Mouse (Mus musculus): ENCODE data around the gene Fndc3a.

Gene Fndc3a

GRCm38 (mm10) chr14:72709710-72710340 lies at the start of gene Fndc3a:
Gene Fndc3a, minus strand, starts transcription at chr14:72710003.
- DNase-seq, result peak; percentile 81

DNA sequence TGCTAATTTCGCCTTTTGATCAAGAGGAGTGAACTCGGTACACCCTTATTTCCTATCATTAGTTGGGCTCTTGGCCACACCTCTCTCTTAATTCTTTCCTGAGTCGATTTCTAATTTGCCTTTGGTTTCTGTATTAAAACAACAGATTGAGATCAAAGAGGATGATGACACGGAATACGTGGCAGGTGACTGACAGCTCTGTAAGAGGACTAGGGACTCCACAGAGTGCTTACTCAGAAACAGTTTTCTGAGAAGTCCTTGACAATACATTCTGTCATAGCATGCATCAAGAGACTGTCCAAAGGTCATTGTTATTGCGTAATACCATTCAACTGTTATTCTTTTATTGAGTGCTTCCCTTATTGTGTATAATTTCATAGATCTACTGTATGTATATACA lies 43.1 kb upstream of the Fndc3a start:
- DNase-seq, result no peak

DNA sequence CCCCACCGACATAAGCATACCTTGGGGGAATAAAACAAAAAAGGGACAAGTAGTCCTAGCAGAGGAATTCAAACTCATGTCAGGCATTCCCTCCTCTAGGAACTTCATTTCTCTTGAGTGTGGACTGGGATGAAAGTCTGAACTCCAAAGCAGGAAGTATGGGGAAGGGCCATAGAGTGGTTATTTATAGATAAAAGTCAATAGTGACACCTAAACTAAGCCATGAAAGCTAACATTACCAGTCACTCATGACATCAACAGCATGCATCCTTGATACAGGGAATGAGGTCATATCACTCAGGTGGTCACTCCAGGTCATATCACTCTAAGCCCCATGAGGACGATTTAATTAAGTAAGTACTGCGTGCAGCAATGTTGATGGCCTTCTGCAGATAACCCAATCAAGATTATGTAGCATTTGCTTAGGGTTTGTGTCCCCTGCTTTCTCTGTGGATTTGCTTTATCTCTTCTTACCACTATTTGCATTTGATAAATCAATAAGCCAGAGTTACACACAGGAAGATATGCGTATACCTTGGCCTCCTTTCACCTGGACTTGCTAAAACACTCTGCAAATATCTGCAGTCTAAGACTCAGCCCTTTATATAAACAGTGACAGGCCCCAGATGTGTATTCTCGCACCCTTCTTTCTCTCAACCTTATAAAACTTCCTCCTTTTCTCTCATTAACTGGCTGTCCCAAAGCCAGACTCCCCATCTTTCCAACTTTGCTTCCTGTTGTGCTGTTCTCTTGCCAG lies 40.8 kb upstream of the Fndc3a start:
- no peak for DNase-seq

- DNase-seq, result peak in 1 of 2 experiments; percentile 50
These were observed 38.5 kb upstream of the Fndc3a start for GRCm38 (mm10) chr14:72748331-72748730.

DNA sequence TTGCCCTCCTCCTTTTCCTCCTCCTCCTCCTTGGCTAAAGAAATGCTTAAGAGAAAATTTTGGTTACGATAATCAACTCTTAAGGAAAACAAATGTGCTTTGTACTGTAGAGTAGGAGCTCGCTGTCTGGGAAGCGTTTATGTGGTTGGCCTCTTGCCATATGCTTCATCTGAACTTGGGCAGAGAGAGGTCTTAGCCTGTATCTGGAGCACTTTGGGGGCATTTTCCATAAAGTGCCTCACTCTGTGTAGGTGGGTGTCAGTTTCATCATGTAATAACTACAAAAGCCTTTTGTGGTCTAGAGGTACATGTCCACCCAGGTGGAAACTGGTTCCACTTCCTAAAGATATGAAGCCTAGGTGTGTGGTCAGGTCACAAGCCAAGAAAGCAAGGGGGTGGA lies 31.9 kb upstream of the Fndc3a start:
- DNase-seq, result no peak

DNA sequence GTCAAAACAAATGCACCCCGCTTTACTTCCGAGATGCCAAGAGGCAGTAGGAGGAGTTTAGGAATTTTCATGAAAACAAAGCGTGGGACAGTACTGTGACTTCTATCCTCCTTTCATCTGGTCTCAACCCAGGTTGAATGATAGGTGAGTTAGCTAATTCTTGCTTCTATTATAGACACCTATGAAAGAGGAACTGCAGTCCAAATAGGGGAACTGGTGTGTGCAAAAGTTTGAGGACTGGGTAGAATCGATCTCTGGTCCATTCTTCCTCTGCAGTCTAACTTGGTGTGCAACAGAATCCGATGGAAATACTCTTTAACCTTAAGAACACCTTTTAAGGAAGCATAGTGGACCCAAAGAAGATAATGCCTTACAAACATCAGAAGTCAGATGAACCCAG lies 30.5 kb upstream of the Fndc3a start:
- DNase-seq, result no peak

DNA sequence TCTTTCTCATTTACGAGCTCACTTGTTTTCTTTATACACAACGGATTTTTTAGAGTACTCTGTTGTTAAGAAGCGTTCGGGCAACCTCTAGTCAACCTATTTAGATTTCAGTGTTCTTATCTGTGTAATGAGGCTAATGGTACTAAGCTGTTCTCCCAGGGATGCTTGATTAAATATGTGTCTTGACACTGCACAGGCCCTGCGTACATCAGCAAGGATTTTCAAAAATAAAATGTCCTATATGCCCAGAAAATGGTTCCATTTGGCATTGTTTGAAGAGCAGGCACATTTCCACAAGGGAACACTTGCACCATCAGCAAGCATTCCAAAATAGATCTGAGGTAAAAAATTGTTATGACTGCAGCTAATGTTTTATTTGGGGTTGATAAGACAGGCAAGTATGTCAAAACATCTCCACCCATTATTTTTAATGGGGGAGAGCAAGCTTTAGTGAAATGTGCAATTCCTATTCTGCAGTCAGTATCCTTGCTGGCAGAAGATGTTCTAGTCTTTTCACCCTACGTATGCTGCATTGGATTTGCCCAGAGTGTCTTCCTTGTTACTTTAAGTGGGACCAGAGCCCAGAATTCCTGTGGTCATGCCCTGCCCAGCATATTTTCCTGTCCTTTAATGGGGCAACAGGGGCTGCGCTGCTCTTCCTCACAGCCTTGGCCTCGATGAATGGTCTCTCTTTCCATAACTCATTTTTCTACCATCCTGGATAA lies 29.8 kb upstream of the Fndc3a start:
- DNase-seq, result no peak

- no peak for DNase-seq
These were observed 29.0 kb upstream of the Fndc3a start for GRCm38 (mm10) chr14:72738776-72739175.

DNA sequence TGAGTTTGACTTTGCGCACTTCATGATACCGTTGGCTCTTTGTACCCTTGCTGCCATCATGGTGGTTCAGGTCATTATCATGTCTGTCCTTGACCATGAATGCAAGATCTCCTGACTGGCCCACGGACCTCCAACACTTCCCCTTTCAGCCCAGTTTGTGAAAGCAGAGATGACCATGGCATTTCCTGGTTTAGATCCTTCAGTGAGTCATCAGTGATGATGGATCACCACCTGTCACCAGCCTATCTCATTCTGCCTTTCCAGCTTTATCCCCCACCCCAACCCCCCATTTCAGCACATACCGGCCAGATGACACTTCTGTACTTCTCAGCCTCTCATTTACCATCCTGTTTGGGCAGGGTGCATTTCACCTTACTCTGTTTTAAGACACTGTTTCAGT lies 28.4 kb upstream of the Fndc3a start:
- no peak for DNase-seq

GRCm38 (mm10) chr14:72725865-72726264 lies 16.1 kb upstream of the Fndc3a start:
- no peak for DNase-seq

DNA sequence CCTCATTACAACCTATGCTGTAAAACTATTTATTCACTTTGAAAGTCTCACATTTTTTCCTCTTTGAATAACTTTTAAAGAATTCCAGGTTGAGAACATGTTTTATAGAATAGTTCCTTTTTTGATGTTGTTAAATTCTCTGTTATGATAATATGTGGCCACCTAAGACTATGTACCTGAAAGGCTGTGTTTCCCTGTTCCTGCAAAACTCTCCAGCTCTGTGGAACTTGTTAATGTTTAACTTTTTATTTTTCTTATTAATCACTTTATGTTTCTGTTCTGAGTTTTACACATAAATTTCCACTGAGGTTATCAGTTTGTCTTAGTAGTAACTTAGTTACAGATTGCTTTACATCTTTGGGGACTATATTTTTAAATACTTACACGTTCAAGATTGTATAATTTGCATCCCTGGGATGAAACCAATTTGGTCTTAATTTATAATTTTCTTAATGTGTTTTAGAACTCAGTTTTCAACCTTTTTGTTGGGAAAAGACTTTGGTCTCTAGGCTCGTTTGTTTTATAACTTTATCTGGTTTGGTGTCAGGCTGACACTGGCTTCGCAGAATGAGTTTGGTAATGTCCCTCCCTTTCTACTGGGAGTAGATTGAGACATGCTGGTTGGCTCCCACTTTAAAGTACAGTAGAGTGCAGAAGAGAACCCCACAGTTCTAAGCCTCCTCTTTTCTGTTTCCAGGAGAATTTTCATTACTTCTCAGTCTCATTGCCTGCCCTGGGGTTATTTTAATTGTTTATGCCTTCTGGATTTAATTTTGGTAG lies 12.7 kb upstream of the Fndc3a start:
- DNase-seq, result no peak

DNA sequence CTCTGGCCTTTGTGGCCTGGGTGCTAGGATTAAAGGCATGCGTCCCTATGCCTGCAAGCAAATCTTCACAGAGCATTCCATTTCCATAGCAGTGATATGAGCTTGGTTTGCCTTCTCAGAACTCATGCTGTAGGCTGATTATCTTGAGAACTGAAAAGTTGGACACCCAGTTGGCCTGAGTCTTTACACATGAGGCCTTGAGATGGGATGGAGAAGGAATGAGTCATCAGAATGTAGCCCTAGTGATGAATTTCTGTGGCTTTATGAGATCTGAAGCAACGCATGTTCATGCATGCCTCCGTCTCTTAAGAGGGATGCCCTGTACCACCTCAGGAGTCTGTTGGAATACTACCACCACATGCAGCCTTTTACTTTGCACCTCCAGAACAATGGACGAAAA lies 6.4 kb upstream of the Fndc3a start:
- no peak for DNase-seq

- no peak for DNase-seq
These were observed 1.3 kb upstream of the Fndc3a start for GRCm38 (mm10) chr14:72711130-72711529.

DNA sequence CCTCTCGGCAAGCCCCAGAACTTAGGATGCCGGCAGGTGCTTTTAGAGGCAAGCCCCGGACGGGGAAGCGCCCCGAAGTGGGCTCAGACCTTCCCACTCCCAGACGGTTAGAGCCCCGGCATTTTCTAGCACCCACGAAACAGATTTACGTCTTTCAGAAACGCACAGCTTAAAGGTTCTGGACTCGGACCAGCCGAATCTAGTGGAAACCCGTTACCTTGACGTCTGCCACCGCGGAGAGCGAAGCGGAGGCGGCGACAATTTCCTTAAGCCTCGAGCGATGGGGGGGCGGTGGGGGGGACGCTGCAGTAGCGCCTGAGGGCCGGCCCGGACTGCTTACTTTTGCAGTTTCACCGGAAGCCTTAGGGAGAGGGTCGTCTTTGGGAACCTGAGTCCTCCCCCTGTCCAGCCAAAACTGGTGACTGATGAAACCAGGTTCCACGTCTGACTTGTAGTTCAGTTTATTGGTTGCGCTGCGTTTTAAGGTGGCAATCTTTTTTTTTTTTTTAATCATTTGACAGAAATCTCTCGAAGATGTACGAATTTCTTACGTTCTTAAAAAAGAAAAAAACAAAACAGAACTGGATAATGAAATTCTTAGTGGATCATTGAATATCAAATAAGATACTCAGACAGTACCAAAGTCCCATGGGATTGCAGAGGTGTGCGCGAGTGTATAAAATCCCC lies 681 bp upstream of the Fndc3a start:
- peak; percentile 23 to 24 for DNase-seq

DNA sequence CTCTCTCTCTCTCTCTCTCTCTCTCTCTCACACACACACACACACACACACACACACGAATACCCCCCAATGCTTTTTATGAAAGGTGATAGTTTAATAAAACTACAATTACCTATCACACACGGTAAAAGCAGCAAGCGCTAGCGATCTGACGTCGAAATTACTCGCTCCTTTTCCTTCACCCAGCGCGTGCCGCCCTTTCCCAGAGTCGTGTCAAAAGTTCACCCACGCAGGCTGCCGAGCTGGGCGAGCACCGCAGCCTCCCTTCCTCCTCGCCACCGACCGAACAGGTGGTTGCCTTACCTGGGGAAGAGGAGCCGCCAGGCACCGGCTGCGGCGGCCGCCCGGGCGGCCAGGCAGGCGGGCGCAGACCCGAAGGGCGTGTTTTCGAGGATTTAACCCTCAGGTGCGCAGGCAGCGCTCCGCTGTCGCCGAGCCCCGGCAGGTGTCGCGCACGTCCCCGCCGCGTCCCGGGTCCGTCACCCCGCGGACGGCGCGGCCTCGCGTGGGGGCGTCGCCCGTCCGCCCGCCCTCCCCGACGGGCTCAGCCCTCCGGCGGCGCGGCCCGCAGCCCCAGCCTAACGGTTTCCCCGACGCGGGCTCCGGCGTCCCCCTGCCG lies 603 bp downstream of the Fndc3a start:
- peak; percentile 50 to 54 for DNase-seq

- no peak for DNase-seq
These were observed 1.2 kb downstream of the Fndc3a start for GRCm38 (mm10) chr14:72708581-72708991.

GRCm38 (mm10) chr14:72700056-72700455 lies 9.7 kb downstream of the Fndc3a start:
- no peak for DNase-seq

- DNase-seq, result no peak
These were observed 18.4 kb downstream of the Fndc3a start for GRCm38 (mm10) chr14:72691406-72691805.

GRCm38 (mm10) chr14:72689525-72689924 lies 20.3 kb downstream of the Fndc3a start:
- no peak for DNase-seq

DNA sequence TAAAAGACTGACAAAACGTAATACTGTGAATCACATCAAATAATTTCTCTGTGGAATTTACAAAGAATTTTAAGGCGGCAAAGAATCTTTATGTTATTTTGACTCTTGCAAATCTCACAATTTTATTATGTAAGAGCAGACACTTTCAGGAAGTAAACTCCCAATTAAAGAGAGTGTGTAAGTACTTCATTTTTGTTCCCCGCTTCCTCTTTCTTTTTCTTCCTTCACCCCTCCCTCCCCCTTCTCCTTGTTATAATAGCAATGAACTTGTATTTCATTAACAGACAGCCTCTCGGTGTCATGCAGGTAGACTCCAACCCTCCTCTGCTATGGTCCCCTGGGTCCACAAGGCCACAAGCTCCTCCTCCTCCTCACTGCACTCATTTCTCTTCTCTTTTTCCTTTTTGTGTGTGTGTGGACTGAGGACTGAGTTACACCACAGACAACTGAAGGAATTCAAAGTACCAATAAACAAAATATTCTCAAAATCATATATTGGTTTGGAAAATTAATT lies 24.9 kb downstream of the Fndc3a start:
- no peak for DNase-seq

DNA sequence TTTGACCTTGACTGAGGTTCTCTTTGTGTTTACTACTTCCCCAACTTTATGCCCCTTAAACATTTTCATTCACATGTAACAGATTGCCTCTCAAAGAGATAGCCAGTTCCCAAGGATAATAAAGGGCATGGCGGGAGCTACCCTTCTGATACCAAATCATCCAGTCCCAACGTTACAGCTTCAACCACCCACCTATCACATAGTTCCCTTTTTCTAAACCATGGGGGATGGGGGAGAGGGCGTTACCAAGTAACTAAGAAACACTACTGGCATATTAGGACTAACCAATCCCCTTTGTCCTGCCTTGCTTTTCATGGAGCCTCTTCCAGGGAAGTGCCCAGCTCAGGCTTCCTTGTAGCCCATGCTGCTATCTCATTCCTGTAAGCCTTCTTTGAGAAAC lies 32.6 kb downstream of the Fndc3a start:
- no peak for DNase-seq

DNA sequence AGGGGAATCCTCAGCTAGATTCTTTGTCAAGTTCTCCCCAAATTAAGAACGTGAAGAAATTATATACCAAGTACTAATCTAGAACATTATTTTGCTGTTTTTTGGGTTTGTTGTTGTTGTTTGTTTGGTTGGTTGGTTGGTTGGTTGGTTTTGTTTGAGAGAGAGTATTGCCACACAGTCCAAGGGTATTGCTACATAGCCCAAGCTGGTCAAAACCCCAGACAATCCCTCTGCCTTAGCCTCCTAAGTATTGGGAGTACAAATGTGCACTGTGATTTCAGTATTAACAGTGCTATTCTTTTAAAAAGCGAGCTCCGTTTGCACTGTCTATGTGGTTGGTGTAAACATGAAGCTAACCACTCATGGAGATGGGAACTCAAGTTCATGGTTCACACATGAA lies 37.9 kb downstream of the Fndc3a start:
- no peak for DNase-seq

Measured in kidney, adult 8-10 months (tissue).